ENCODE assay signal across 8 mouse cellular contexts in the genomic region with DNA sequence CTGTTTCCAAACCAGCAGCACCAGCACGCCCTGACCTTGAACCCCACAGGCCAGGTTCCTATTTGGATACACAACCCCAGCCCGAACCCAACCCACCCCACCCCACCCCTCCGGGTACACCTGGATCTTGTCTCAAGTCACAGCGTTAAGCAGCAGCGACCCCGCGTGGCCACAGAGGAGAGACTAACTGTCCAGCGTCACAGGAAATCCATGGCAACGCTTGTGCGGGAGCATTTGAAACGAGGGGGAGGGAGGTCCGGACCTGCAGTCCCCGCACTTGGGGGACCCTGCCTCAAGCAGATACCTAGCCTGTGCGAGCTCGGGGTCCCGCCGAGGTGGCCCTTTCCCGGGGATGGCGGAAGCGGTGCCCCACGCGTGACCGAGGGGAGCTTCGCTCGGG. TPM values are rescaled to one million over a fixed set of nuclear protein-coding genes. Genes with fewer than 3 reads are reported as not detected.
DNase-seq lines count a peak whose midpoint lies in the region; ATAC-seq and TF ChIP-seq lines count a peak whose summit lies in the region.

No protein-coding gene starts in this region.

- TF ChIP-seq EP300 in stomach, postnatal 0 days (optimal IDR thresholded peaks at IDR 0.05): no peak

- H3K4me3 ChIP-seq in forebrain, embryonic 11.5 days (ENCODE audit: low read depth, low read length): peak overlapping the region; percentile 56
- peak overlapping the region; percentile 57 for H3K4me3 ChIP-seq in heart, embryonic 16.5 days (ENCODE audit: low read length)
- H3K4me3 ChIP-seq in liver, embryonic 16.5 days (ENCODE audit: low read depth, low read length): peak overlapping the region; percentile 64
- peak overlapping the region; percentile 60 for H3K4me3 ChIP-seq in neural tube, embryonic 12.5 days
- peak overlapping the region; percentile 64 for H3K4me3 ChIP-seq in stomach, postnatal 0 days (ENCODE audit: low read depth, low read length)

- peaks cover 6% of the 10 kb centered on the region; the same call in 1 of the 2 replicates for H3K4me1 ChIP-seq in forebrain, embryonic 11.5 days (replicated peaks; ENCODE audit: control insufficient read depth, insufficient read depth, low read length)
- H3K4me1 ChIP-seq in heart, embryonic 16.5 days (ENCODE audit: control insufficient read depth, insufficient read depth, low read length): no peaks in the 10 kb centered on the region
- H3K4me1 ChIP-seq in liver, embryonic 16.5 days (ENCODE audit: control insufficient read depth, low read depth, low read length): peaks cover 12% of the 10 kb centered on the region
- peaks cover 1% of the 10 kb centered on the region; the same call in 1 of the 2 replicates for H3K4me1 ChIP-seq in neural tube, embryonic 12.5 days
- H3K4me1 ChIP-seq in stomach, postnatal 0 days (replicated peaks; ENCODE audit: control insufficient read depth, insufficient read depth): no peaks in the 10 kb centered on the region

- H3K36me3 ChIP-seq in forebrain, embryonic 11.5 days (ENCODE audit: control insufficient read depth, insufficient read depth, low read length): no peaks in the 10 kb centered on the region
- no peaks in the 10 kb centered on the region for H3K36me3 ChIP-seq in heart, embryonic 16.5 days (ENCODE audit: control insufficient read depth, insufficient read depth)
- no peaks in the 10 kb centered on the region for H3K36me3 ChIP-seq in liver, embryonic 16.5 days (ENCODE audit: control insufficient read depth, insufficient read depth)
- H3K36me3 ChIP-seq in neural tube, embryonic 12.5 days: no peaks in the 10 kb centered on the region
- no peaks in the 10 kb centered on the region for H3K36me3 ChIP-seq in stomach, postnatal 0 days (ENCODE audit: control insufficient read depth, insufficient read depth, low read length)

- peak; percentile 56 for ATAC-seq in forebrain, embryonic 11.5 days (replicated peaks; ENCODE audit: low FRiP score)
- ATAC-seq in heart, embryonic 16.5 days (replicated peaks; ENCODE audit: extremely low read depth, insufficient read depth, low FRiP score): peak; percentile 29
- ATAC-seq in liver, embryonic 16.5 days (ENCODE audit: low read depth): peak; percentile 20
- ATAC-seq in neural tube, embryonic 12.5 days (ENCODE audit: low FRiP score, low read depth): peak; percentile 57
- ATAC-seq in stomach, postnatal 0 days (ENCODE audit: low FRiP score, low TSS enrichment): peak; percentile 55

- H3K9ac ChIP-seq in forebrain, embryonic 11.5 days (ENCODE audit: low read length): peak overlapping the region; percentile 52
- H3K9ac ChIP-seq in heart, embryonic 16.5 days (ENCODE audit: low read length): peak overlapping the region; percentile 58
- H3K9ac ChIP-seq in liver, embryonic 16.5 days (ENCODE audit: low read depth, low read length): peak overlapping the region; percentile 41; the same call in 1 of the 2 replicates
- H3K9ac ChIP-seq in neural tube, embryonic 12.5 days: peak overlapping the region; percentile 52
- H3K9ac ChIP-seq in stomach, postnatal 0 days (ENCODE audit: low read length): peak overlapping the region; percentile 56

- peaks cover 3% of the 10 kb centered on the region for H3K27me3 ChIP-seq in forebrain, embryonic 11.5 days (ENCODE audit: control insufficient read depth, insufficient read depth, low read length)
- 0 out of 2 replicates have a peak, but pooled peaks cover 3% of the 10 kb centered on the region for H3K27me3 ChIP-seq in heart, embryonic 16.5 days (ENCODE audit: control insufficient read depth, insufficient read depth, low read length)
- H3K27me3 ChIP-seq in liver, embryonic 16.5 days (ENCODE audit: control insufficient read depth, insufficient read depth, low read depth, low read length): peaks cover 14% of the 10 kb centered on the region
- no peaks in the 10 kb centered on the region for H3K27me3 ChIP-seq in neural tube, embryonic 12.5 days (replicated peaks)
- H3K27me3 ChIP-seq in stomach, postnatal 0 days (ENCODE audit: control insufficient read depth, insufficient read depth, low read length): no peaks in the 10 kb centered on the region

- peak overlapping the region; percentile 97 for H3K4me2 ChIP-seq in forebrain, embryonic 11.5 days (ENCODE audit: low read depth, low read length, severe bottlenecking)
- peak overlapping the region; percentile 77 for H3K4me2 ChIP-seq in heart, embryonic 16.5 days (ENCODE audit: low read depth, low read length)
- H3K4me2 ChIP-seq in liver, embryonic 16.5 days (ENCODE audit: low read depth, low read length): peak overlapping the region; percentile 95
- peak overlapping the region; percentile 100 for H3K4me2 ChIP-seq in neural tube, embryonic 12.5 days (replicated peaks)
- peak overlapping the region; percentile 100 for H3K4me2 ChIP-seq in stomach, postnatal 0 days (replicated peaks; ENCODE audit: low read depth)

- peak; percentile 90 for TF ChIP-seq CTCF in stomach, postnatal 0 days (IDR thresholded peaks at IDR 0.05; ENCODE audit: low read depth)

- under 1% methylated on average over 25 of the region's 25 CpGs for WGBS in forebrain, embryonic 11.5 days
- WGBS in heart, embryonic 16.5 days: under 1% methylated on average over 25 of the region's 25 CpGs
- under 1% methylated on average over 25 of the region's 25 CpGs for WGBS in liver, embryonic 16.5 days (ENCODE audit: insufficient replicate concordance)
- WGBS in neural tube, embryonic 12.5 days: 1% methylated on average over 25 of the region's 25 CpGs
- under 1% methylated on average over 25 of the region's 25 CpGs for WGBS in stomach, postnatal 0 days

- DNase-seq in CD8-positive naive resting alpha-beta T cell, adult 2 months (ENCODE audit: low read depth in 2 of 2, low spot score in 2 of 2): peak; percentile 78 to 85
- DNase-seq in brain, embryonic 18.5 days (ENCODE audit: low read depth, low spot score): peak; percentile 71
- peak; percentile 94 for DNase-seq in forebrain, embryonic 11.5 days (ENCODE audit: low spot score)
- DNase-seq in kidney, postnatal 25 days: peak; percentile 91 to 94
- peak; percentile 92 for DNase-seq in stomach, postnatal 0 days (ENCODE audit: low spot score)

- H3K9me3 ChIP-seq in forebrain, embryonic 11.5 days (ENCODE audit: control insufficient read depth, low read length): no peaks in the 10 kb centered on the region
- H3K9me3 ChIP-seq in heart, embryonic 16.5 days (replicated peaks; ENCODE audit: control insufficient read depth, low read length): no peaks in the 10 kb centered on the region
- no peaks in the 10 kb centered on the region for H3K9me3 ChIP-seq in liver, embryonic 16.5 days (replicated peaks; ENCODE audit: control insufficient read depth, low read length)
- no peaks in the 10 kb centered on the region for H3K9me3 ChIP-seq in neural tube, embryonic 12.5 days
- no peaks in the 10 kb centered on the region for H3K9me3 ChIP-seq in stomach, postnatal 0 days (ENCODE audit: control insufficient read depth, low read length)

- no peak overlapping the region for H3K27ac ChIP-seq in forebrain, embryonic 11.5 days (ENCODE audit: low read depth, low read length)
- no peak overlapping the region for H3K27ac ChIP-seq in heart, embryonic 16.5 days (ENCODE audit: low read length)
- no peak overlapping the region for H3K27ac ChIP-seq in liver, embryonic 16.5 days (ENCODE audit: low read length)
- no peak overlapping the region for H3K27ac ChIP-seq in neural tube, embryonic 12.5 days
- no peak overlapping the region for H3K27ac ChIP-seq in stomach, postnatal 0 days (replicated peaks)

RNA-seq across cellular contexts. Expression of gene Tcp11, which starts 0.8 kb away (rescaled TPM):
- 0.39 and 1.0 TPM in 2 replicates for polyA plus RNA-seq in forebrain, embryonic 11.5 days (2014; fragmentation: Nextera tagmentation; extraction: Ambion mirVana)
- polyA plus RNA-seq in heart, embryonic 16.5 days (2015; fragmentation: Nextera tagmentation; extraction: Ambion mirVana): 0.71 and 1.9 TPM in 2 replicates
- polyA plus RNA-seq in liver, embryonic 16.5 days (2015; fragmentation: Nextera tagmentation; extraction: Ambion mirVana): 0.06 and 0.14 TPM in 2 replicates
- 1.3 and 1.4 TPM in 2 replicates for polyA plus RNA-seq in neural tube, embryonic 12.5 days (2016; fragmentation: Nextera tagmentation; extraction: Ambion mirVana)
- polyA plus RNA-seq in stomach, postnatal 0 days (2015; fragmentation: Nextera tagmentation; extraction: Ambion mirVana): 1.1 and 1.7 TPM in 2 replicates
